Mouse (Mus musculus): ENCODE results near the gene Ptdss2. TPM values are rescaled to one million over a fixed set of nuclear protein-coding genes. Genes with fewer than 3 reads are reported as not detected.
A peak's percentile ranks its signal among the peaks of the same experiment; 100 is the strongest.

Gene Ptdss2
- polyA plus RNA-seq, 1 experiment from 2014 or later = 28.8 TPM

DNA sequence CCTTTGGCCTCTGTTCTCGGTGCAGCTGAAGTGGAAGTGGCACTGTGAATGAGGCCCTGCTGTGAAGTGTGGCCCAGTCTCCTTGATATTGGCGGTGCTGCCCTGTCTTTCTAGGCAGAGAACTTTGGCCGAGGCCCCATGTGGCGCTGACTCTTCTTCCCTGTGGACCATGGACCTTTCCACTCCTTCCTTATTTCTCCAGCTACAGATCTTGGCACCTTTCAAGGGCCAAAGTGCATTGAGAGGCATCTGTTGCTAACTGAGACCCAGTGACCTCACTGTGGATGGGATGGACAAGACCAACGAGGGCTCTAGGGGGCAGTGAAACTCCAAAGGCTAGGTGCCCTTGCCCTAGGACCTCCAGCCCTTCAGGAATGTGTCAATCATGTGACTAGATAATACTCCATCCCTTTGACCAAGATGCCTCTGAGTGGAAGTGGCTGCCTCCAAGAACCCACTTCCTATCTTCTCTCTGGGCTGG lies 1.1 kb upstream of the Ptdss2 start:
- no peak for DNase-seq (ENCODE audit: low spot score)

DNA sequence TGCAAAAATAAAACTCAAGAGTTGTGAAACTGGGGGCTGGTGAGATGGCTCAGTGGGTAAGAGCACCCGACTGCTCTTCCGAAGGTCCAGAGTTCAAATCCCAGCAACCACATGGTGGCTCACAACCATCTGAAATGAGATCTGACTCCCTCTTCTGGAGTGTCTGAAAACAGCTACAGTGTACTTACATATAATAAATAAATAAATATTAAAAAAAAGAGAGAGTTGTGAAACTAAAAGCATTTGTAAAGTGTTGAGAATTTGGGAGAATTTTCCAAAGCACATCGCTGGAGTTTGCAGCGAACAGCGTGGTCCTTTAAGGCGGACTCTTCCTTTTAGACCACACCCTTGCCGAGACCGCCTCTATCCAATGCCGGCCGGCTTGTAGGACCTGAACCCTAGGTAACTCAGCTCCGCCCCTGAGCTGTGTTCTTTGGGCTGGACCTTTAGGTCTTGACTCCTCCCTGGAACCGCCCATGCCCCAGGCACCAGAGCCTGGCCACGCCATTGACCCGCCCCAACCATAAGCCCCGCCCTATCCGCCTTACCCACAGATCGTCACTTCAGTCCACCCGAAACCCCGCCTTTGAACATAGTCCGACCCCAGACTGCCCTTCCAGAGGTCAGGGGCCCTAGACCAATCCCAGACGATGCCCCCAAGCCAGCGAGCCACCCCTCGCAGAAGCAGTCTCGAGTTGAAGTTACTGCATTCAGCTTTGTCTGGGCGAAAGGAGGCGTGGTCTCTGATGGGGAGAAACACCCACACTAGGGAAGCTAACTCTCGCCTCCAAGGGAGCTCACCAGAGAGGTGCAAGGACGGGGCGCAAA lies 721 bp downstream of the Ptdss2 start:
- peak; percentile 84 for DNase-seq (ENCODE audit: low spot score)

DNA sequence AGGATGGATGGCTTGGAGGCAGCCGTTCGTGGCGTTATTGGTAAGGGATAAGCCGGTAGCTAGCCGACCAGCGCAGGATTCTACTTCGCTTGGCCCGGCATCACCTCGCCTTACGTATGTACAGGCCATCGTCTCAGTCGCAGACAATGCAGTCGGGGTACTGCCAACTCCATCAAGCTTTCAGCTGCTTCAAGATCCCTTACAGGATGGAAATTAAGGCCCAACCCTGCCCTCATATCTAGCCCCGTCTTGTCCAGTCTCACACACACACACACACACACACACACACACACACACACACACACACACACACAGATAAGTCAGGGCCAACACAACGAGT lies 1.3 kb downstream of the Ptdss2 start:
- DNase-seq (ENCODE audit: low spot score) = no peak

DNA sequence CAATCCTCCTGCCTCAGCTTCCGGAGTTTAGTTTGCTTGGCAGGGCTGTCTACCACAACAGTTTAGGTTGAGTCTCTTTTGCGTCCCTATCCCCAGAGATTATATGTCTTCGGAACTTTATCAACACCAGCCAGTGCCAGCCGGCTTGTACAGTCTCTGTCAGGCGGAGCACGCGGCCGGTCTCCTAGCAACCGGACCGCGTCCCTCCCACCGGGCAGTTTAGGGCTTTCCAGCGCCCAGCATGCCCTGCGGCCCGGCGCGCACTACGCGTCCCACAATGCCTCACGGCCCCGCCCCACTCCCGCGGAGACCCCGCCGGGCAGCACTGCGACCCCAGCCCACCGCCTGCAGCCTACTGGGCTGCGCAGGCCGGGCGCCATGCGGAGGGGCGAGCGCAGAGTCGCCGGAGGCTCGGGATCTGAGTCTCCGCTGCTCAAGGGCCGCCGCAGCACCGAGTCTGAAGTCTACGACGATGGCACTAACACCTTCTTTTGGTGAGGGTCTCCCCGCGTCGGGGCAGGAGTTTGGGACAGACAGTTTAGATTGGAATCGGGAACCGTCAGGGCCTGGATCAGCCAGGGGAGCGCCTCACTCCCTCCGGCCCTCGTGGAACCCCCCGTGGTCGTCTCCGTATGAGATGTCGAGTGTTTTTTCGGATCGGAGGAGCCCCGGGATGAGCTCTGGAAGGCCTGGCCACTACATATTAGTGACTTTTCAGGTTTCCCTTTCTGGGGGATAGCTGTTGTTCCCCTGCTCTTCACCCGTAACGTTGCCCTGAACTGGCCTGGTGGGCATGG lies 9.0 kb downstream of the Ptdss2 start:
- DNase-seq (ENCODE audit: low spot score) = peak; percentile 88

DNA sequence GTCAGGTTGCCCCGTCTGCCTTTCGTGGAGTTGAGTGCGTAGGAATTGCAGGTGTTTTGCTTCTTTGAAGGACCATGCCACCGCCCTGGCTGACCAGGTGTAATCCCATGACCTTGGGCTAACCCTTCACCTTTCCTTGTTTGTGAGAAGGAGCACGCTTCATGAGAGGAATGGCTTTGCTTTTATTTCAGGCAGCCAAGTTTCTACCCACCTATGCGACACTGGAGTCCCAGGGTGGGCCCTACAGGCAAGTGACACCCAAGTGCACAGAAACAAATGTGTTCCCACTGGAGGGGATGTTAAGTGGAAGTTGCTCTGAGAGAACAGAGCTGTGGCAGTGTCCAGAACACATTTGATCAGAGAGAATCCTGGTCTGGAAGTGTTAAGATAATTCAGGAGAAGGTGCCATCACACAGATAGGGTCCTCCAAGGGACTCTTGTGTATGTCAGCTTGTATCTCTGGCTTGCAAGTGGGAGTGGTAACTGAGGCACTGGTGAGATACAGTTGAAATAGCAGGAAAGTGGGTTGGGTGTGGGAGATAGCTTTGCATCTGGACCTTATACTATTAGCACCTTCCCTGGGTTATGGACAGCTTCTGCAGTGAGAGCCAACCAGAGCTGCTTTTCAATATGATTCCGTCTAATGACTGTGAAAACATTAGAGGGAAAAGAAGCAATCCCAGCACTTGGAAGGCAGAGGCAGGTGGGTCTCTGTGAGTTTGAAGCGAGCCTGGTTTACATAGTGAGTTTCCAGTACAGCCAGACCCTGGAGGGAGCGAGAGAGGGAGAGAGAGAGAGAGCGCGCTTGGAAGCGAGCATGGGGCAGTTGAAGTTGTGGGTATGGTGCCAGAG lies 9.9 kb downstream of the Ptdss2 start:
- no peak for DNase-seq (ENCODE audit: low spot score)

DNA sequence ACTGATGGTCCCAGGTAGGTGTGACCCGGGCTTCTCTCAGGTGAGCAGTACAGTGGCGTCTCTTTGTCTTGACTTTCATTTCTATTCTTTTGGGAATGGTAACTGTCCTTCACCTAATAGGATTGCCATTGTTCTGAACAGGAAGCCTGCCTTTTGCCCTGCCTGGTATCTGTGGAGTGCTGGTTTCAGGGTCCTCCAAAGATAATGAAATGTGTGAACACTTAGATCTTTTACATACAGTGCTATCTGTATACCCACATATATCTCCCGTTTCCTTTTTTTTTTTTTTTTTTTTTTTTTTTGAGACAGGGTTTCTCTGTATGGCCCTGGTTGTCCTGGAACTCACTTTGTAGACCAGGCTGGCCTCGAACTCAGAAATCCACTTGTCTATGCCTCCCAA lies 19.1 kb downstream of the Ptdss2 start:
- no peak for DNase-seq (ENCODE audit: low spot score)

DNA sequence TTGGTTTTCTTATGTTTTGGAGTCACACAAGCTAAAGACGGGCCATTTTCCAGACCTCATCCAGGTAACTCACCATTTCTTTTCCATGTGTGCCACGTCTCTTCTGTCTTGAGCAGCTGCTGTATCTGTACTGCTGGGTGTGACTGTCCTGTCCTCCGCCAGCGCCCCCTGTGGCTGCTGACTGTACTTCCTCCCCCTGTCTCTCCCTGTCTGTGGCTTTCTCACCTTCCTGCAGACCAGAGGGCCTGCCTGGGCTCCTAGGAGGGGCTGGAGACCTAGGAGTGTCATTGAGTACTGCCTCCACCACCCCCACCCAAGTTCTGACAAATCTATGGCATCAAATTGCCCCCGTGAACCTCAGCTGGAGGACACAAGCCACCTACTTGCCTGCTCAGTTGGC lies 20.9 kb downstream of the Ptdss2 start:
- DNase-seq (ENCODE audit: low spot score) = peak; percentile 64

DNA sequence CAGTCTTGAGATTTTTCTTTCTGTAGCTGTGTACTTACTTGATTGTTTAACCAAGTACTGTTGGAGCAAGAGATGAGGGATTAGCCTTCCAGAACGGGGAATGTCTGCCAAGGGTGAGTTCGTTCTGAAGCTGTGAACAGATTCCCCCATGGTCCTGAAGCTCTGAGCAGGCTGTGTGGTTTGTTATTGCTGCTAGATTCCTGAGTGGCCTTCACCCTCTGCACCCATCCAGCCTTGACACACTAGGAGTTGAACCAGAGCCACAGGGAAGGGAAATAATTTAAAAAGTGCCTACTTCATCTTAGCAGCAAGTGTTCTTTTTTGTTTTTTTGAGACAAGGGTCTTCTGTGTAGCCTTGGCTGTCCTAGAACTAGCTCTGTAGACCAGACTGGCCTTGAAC lies 21.7 kb downstream of the Ptdss2 start:
- no peak for DNase-seq (ENCODE audit: low spot score)

DNA sequence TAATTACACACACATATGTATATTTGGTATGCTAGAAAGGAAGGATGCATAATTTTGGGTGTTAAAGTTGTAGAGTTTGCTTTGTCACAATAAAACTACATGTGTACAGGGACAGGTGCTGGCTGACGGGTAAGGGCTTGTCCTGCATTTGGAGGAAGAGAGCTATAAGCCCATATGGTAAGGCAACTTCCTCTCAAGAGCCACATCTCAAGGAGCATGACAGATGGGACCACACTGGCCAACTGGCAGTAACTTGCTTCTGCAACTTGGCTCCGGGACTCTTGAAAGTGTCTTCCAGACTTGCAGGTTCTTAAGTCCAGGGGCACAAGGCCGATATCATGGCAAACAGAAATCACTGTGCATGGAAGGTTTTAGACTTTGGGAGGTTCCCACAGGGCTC lies 22.5 kb downstream of the Ptdss2 start:
- no peak for DNase-seq (ENCODE audit: low spot score)

DNA sequence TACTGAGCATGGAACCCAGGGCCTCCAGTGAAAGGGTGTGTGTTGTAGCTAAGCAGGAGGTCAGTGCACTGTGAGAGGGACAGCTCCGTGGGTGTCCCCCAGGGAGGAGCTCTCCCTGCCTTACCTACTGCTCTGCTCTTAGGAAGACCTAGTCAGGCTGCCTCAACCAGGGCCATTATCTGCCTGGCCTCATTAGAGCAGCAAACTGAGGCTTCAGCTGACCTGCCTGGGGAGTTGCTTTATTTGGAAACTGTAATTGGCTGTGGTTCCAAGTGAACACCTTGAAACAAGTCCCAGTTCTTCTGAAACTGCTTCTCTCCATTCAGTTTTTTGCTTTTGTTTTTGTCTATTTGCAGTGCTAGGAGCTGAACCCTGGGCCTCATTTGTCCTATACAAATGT lies 23.2 kb downstream of the Ptdss2 start:
- no peak for DNase-seq (ENCODE audit: low spot score)

DNA sequence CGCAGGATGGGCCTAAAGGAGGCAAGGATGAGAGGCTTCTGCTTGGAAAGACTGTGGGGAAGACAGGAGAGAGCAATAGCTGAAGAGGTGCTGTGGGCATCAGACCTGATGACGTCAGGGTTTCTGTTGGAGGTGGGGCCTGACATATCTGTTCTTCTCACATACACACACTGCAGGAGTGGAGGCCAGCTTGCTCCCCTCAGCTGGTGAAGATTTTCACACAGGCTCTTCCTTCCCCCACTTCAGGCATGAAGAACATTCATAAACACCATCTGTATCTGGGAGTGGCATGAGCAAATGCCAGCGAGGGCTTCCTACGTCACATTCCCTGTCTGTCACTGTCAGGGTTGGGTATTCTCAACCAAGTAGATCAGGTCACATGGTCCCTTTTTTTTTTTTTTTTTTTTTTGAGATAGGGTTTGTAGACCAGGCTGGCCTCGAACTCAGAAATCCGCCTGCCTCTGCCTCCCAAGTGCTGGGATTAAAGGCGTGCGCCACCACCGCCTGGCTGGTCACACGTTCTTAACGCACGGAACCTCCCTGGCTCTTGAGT lies 23.9 kb downstream of the Ptdss2 start:
- DNase-seq (ENCODE audit: low spot score) = no peak

DNA sequence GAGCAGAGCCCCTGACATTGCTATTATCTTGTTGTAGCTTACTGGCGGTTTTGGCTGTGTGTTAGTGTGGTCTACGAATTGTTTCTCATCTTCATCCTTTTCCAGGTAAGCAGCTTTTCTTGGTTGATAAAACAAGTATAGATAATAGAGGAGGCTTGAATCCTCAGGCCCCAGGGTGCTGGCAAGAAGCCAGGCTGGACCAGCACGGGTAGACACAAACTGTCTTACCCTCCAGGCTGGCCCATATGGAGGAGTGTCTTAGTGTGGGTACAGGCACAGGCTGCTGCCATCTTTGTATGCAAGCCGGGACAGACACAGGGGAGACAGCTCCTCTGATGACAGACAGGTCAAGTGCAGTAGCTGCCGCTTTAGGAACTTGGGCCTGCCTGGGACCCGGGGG lies 24.9 kb downstream of the Ptdss2 start:
- DNase-seq (ENCODE audit: low spot score) = no peak

DNA sequence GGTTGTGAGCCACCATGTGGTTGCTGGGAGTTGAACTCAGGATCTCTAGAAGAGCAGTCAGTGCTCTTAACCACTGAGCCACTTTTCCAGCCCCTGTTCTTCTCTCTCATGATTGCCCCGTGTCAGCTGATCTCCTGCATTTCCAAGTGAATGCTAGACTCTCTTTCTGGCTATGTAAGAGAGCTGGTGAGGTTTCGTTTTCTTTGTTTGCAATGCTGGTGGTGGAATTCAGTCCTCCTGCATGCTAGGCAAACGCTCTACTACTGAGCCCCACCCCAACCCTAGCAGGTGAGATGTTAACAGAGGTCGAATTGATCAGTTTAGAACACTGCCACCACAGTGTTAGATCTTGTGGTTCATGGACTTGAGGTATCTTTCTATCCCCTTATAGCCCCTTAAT lies 26.5 kb downstream of the Ptdss2 start:
- no peak for DNase-seq (ENCODE audit: low spot score)

DNA sequence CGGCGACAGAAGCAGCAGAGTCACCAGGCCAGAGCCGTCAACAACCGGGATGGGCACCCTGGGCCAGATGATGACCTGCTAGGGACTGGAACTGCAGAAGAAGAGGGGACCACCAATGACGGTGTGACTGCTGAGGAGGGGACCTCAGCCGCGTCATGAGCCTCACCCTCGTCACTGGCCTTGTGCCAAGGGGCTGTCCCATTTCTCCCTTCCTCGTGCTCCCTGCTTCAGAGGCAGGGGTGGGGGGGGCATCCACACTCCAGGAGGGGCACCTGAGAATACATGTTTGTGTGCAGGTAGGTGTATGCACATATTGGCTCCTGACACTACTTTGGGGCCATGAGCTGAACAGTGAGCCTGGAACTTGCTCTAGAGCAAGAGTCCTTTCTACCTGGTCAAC lies 33.2 kb downstream of the Ptdss2 start:
- no peak for DNase-seq (ENCODE audit: low spot score)

DNA sequence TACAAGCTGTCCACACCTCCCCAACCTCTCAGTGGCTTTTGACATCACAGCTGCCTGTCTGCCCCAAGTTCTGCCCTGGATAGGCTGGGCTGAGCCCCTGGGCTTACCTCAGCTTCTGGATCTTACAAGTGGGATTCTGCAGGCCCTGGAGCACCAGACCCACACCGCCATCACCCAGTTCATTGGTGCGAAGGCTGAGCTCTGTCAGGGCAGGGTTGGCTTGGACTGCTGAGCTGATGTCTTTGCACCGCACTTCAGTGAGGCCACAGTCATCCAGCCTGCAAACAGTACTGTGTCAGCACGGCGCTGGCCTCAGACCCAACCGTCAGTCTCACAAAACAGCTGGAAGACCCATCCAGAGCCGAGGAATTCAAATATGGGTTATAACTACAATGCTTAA lies 42.2 kb downstream of the Ptdss2 start:
- DNase-seq (ENCODE audit: low spot score) = no peak

DNA sequence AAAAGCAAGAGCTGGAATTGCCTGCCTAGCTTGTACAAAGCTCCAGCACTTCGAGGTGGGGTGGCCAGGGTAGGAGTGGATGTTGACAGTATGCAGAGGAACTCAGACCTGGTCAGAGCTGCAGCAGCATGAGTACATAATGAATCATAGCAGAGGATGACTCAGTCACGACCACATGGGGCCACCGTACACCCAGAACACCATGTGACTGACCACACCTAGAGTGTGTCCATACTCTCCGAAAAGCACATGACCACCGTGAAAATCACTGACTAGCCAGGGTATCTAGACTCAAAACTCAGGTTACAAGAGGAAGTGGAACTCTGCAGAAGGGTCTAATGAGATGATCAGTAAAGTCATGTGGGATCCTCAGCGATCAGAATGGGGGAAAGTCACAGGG lies 42.7 kb downstream of the Ptdss2 start:
- DNase-seq (ENCODE audit: low spot score) = no peak

DNA sequence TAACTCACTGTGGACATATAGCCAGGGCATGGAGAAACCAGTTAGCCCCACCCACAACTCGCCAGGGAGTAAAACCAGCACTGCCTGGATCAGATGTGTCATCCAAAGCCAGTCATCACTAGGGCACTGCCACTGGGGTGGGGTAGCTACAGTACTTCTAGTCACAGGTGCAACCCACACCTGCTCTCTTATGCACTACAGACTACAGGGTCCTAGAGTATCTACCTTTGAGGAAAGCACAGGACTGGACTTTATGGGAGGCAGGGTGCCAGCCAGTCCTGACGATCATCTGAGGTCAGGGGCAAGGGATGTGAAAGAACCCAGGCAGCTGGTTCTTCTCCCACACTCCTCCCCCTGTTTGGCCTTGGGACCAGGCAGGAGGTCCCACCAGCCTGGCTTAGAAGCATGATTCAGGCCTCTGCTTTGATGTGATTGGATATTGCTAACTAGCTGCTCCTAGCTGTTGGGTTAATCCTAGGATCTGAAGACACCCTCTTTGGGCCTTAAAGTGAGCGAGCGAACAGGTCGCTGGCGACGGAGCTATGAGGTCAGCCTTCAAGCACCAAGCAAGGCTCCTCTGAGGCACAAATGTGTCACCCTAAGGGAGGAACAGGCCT lies 45.8 kb downstream of the Ptdss2 start:
- no peak for DNase-seq (ENCODE audit: low spot score)

DNA sequence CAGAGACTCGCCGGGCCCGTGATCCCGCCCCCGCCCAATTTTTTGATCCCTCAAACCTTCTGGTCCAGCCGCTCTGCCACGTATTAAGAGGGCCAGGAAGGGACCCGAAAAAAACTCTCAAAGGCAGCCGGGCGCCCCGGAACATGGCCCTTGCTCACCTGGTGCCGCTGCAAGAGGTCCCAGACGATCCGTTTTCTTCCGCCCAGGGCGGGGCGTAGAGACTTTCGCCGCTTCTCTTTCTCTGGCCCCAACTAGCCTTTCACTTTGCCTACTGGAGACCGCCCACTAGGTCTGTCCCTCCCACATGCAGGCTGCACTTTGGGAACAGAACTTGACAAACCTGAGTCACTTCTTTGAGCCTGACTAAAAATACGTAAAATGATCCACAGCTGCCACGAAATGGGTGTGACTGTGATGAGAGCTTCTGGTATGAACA lies 46.4 kb downstream of the Ptdss2 start:
- peak; percentile 41 for DNase-seq (ENCODE audit: low spot score)

DNA sequence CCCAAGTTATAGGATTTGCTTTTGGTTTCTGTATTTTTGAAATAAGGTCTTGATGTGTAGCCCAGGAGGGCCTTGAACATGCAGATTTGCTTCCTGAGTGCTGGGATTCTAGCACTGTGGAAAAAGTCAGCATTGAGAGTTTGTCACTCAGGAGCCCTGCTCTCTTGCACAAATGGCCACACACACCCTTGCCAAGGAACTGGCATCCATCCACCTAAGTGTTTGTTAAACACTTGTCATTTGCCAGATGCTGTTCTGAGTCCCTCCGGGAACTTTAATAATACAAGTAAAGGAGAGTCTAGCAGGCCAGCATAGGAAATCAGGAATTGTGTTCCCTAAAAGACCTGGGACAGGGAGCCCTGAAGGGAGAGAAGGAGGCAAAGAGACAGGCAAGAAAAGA lies 47.1 kb downstream of the Ptdss2 start:
- no peak for DNase-seq (ENCODE audit: low spot score)

DNA sequence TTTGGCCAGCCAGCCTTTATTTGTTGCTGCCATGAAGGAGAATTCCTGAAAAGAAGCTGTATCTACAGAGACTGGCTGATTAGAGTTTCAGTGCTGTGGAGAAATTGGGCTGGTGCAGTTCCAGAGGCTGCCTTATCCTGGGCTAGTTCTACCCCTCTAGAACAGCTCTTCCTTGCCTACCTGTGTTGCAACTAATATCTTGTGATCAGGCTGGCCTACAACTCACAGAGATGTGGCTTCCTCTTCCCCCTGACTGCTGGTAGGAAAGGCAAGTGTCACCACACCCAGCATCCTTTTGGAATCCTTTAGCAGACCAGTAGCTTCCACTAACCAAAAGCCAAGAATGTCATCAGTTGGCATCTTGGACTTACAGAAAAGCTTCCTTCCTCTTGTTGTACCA lies 47.7 kb downstream of the Ptdss2 start:
- DNase-seq (ENCODE audit: low spot score) = no peak
